Mouse (Mus musculus) forebrain, embryonic 11.5 days (tissue): ENCODE results near the gene Kmt2a. TPM values are rescaled to one million over a fixed set of nuclear protein-coding genes. Genes with fewer than 3 reads are reported as not detected.
A peak's percentile ranks its signal among the peaks of the same experiment; 100 is the strongest.

Source experiments
- ATAC-seq: fragments of 200-750 bp; cut with Nextera tagmentation; replicated peaks from 2 replicates; pipeline ENCODE4 v1.8.0; 2017; ENCODE audit warnings: moderate TSS enrichment; ENCODE audit not compliant: low FRiP score
- DNase-seq: peaks from one replicate; pipeline ENCODE4 v3.0.0-alpha.2; 2017; ENCODE audit warnings: low spot score
- H3K27ac ChIP-seq: fragments of 300-500 bp; sonication (generic); 2 replicates; pipeline ENCODE4 v1.5.1; 2014; ENCODE audit warnings: low read depth, low read length
- H3K27me3 ChIP-seq: fragments of 300-500 bp; sonication (generic); 2 replicates; pipeline ENCODE4 v1.6.1; 2014; ENCODE audit warnings: mild to moderate bottlenecking, low read length, mixed read lengths; ENCODE audit not compliant: control insufficient read depth, insufficient read depth
- H3K36me3 ChIP-seq: fragments of 300-500 bp; sonication (generic); 2 replicates; pipeline ENCODE4 v1.6.1; 2014; ENCODE audit warnings: mild to moderate bottlenecking, low read length, moderate library complexity, mixed read lengths; ENCODE audit not compliant: control insufficient read depth, insufficient read depth
- H3K4me1 ChIP-seq: fragments of 300-500 bp; sonication (generic); replicated peaks from 2 replicates; pipeline ENCODE4 v1.6.1; 2014; ENCODE audit warnings: low read length, mixed read lengths; ENCODE audit not compliant: control insufficient read depth, insufficient read depth
- H3K4me2 ChIP-seq: fragments of 300-500 bp; sonication (generic); 2 replicates; pipeline ENCODE4 v1.6.1; 2014; ENCODE audit warnings: low read depth, mild to moderate bottlenecking, low read length, moderate library complexity, mixed read lengths; ENCODE audit not compliant: severe bottlenecking
- H3K4me3 ChIP-seq: fragments of 300-500 bp; sonication (generic); 2 replicates; pipeline ENCODE4 v1.5.1; 2014; ENCODE audit warnings: low read depth, low read length
- H3K9ac ChIP-seq: fragments of 300-500 bp; sonication (generic); 2 replicates; pipeline ENCODE4 v1.6.1; 2014; ENCODE audit warnings: low read length
- H3K9me3 ChIP-seq: fragments of 300-500 bp; sonication (generic); 2 replicates; pipeline ENCODE4 v1.6.1; 2016; ENCODE audit warnings: low read length, mixed read lengths; ENCODE audit not compliant: control insufficient read depth
- WGBS: fragments of 180-500 bp; shearing (Covaris S2); extraction: QIAGEN DNeasy Blood & Tissue Kit; methylation state at CpG from one replicate; pipeline ENCODE4 v1.1.7; 2014; 5-methylcytosine and 5-hydroxymethylcytosine counted together
- polyA plus RNA-seq: library from polyadenylated mRNA; unstranded; fragments of >200 nt; fragmentation: Nextera tagmentation; extraction: Ambion mirVana; gene quantifications from 2 replicates; pipeline ENCODE4 v1.2.1, GENCODE M21; 2014

Kmt2a gene
- polyA plus RNA-seq, 1 experiment from 2014 or later: 23.2 TPM

DNA sequence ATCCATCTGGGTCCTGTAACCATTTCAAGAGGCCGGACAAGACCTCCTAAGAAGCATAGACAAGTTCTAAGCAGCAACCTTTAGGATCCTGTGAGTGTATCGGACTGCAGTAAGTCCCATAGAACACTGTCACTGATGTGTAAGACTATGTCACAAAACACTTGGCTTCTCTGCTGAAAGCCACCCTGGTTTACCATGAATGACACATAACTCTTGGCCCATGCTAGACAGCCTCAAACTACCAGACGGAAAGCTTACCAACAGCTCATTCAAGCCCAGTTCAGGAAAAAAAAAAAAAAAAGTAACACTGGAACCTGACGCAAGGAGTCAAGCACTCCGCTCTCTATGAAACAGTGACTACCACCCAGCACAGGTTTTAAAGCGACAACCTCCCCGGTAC lies 3.4 kb downstream of the Kmt2a start:
- DNase-seq (no peak), ATAC-seq (no peak)
- Histone ChIP-seq H3K4me2 (no peak overlapping the region), H3K36me3 (no peaks in the 10 kb centered on the region; the same call in 1 of the 2 replicates), H3K27me3 (no peaks in the 10 kb centered on the region), H3K9me3 (no peaks in the 10 kb centered on the region), H3K4me3 (no peak overlapping the region), H3K27ac (no peak overlapping the region), H3K4me1 (peaks cover 17% of the 10 kb centered on the region; the same call in 1 of the 2 replicates), H3K9ac (no peak overlapping the region)
- WGBS: 94% methylated on average over 7 of the region's 7 CpGs

DNA sequence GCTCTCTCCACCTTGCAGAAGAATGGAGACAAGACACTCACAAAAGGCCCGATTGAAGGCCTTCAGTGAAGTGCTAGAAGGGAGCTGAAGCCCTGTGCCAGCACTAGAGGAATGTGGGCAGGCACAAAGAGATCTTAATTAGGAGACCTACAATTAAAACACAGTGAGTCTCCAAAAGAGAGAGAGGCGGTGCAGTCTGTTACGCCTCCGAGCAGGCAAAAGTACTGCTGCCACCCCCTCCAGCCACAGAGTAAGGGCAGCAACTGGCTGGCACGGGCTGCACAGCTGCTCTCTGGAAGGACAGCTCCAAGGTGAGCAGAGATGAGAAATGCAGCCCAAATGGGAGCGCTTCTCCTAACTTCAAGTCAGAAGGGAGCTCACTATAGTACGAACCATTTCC lies 5.6 kb downstream of the Kmt2a start:
- H3K9ac ChIP-seq: no peak overlapping the region
- no peak for DNase-seq
- no peak for ATAC-seq
- no peaks in the 10 kb centered on the region; the same call in 1 of the 2 replicates for H3K36me3 ChIP-seq
- no peak overlapping the region for H3K27ac ChIP-seq
- WGBS: 36% methylated on average over 7 of the region's 7 CpGs
- H3K27me3 ChIP-seq: no peaks in the 10 kb centered on the region
- H3K9me3 ChIP-seq: no peaks in the 10 kb centered on the region
- H3K4me1 ChIP-seq: peaks cover 17% of the 10 kb centered on the region; the same call in 1 of the 2 replicates
- H3K4me3 ChIP-seq: no peak overlapping the region
- H3K4me2 ChIP-seq: peak overlapping the region; percentile 18

- Histone ChIP-seq H3K36me3 (no peaks in the 10 kb centered on the region; the same call in 1 of the 2 replicates), H3K27me3 (no peaks in the 10 kb centered on the region), H3K4me3 (no peak overlapping the region), H3K4me2 (no peak overlapping the region), H3K9me3 (no peaks in the 10 kb centered on the region), H3K27ac (no peak overlapping the region), H3K9ac (no peak overlapping the region), H3K4me1 (peaks cover 12% of the 10 kb centered on the region; the same call in 1 of the 2 replicates)
- DNase-seq (no peak), ATAC-seq (no peak)
These were observed 6.9 kb downstream of the Kmt2a start for GRCm38 (mm10) chr9:44874198-44874597.

DNA sequence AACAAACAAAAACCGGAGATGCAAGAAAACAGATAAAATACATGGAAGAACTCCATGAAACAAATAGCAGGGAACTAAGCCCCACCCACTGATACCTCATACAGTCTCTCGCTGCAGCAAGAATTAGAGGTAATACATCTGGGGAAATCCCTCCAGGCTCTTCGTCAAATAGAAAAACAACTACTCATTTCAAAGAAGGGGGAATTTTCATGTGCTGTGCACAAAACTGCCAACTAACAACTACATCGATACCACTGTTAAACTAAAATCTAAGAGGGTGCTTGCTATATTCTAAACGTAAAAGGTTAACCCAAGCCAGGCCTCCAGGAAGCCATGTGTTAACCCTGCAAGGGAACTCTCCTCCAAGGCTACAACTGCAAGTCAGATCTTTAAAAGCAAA lies 7.4 kb downstream of the Kmt2a start:
- DNase-seq (no peak), ATAC-seq (no peak)
- no peak overlapping the region for H3K4me3 ChIP-seq
- WGBS: 78% methylated on average over 5 of the region's 5 CpGs
- no peaks in the 10 kb centered on the region for H3K9me3 ChIP-seq
- H3K27ac ChIP-seq: no peak overlapping the region
- H3K36me3 ChIP-seq: no peaks in the 10 kb centered on the region; the same call in 1 of the 2 replicates
- H3K9ac ChIP-seq: no peak overlapping the region
- H3K27me3 ChIP-seq: no peaks in the 10 kb centered on the region
- peaks cover 7% of the 10 kb centered on the region; the same call in 1 of the 2 replicates for H3K4me1 ChIP-seq
- H3K4me2 ChIP-seq: no peak overlapping the region

DNA sequence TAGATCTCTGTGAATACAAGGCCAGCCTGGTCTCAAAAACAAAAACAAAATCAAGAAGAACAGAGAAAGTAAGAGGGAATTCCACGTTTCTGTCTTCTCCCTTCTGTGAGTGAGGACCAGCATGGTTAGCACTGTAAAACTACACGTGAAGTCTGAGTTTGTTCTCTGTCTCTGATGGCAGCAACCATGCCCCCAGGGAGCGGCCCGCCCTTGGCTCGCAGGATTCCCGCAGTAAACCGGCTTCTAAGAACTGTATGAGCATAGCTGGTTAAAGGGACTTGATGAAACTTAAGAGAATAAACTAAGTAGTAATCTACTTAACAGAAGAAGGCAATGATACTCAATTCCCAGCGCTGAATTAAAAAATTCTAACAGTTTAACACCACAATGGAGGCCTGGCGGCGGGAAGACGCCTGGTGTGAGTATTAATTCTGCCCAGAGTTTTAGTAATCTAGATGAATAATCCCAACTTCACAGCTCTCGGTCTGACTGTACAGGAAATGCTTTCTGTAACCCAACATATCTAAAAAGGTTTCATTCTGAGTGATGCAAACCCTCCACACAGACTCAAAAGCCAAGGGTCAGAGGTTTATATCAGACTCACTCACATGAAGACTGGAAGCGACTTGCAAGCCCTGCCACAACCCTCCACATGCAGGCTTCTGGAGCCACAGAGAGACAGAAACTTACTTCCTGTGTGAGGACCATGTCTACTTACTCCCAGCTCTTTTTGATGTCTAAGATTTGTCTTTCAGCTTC lies 12.6 kb downstream of the Kmt2a start:
- DNase-seq (no peak), ATAC-seq (no peak)
- H3K36me3 ChIP-seq: no peaks in the 10 kb centered on the region; the same call in 1 of the 2 replicates
- H3K9ac ChIP-seq: no peak overlapping the region
- H3K9me3 ChIP-seq: no peaks in the 10 kb centered on the region
- H3K27me3 ChIP-seq: no peaks in the 10 kb centered on the region
- H3K27ac ChIP-seq: no peak overlapping the region
- H3K4me3 ChIP-seq: no peak overlapping the region
- H3K4me1 ChIP-seq: peaks cover 4% of the 10 kb centered on the region; the same call in 1 of the 2 replicates
- 87% methylated on average over 13 of the region's 13 CpGs for WGBS
- H3K4me2 ChIP-seq: no peak overlapping the region

GRCm38 (mm10) chr9:44867664-44868063 lies 13.4 kb downstream of the Kmt2a start:
- Histone ChIP-seq H3K27me3 (no peaks in the 10 kb centered on the region), H3K4me3 (no peak overlapping the region), H3K9me3 (no peaks in the 10 kb centered on the region), H3K4me1 (peaks cover 4% of the 10 kb centered on the region; the same call in 1 of the 2 replicates), H3K9ac (no peak overlapping the region), H3K27ac (no peak overlapping the region), H3K4me2 (no peak overlapping the region), H3K36me3 (no peaks in the 10 kb centered on the region; the same call in 1 of the 2 replicates)
- DNase-seq (no peak), ATAC-seq (no peak)
- WGBS: 95% methylated on average over 3 of the region's 3 CpGs

GRCm38 (mm10) chr9:44866501-44867240 lies 14.4 kb downstream of the Kmt2a start:
- no peak overlapping the region for H3K4me2 ChIP-seq
- no peak overlapping the region for H3K4me3 ChIP-seq
- WGBS: 66% methylated on average over 9 of the region's 9 CpGs
- H3K27me3 ChIP-seq: no peaks in the 10 kb centered on the region
- no peaks in the 10 kb centered on the region; the same call in 1 of the 2 replicates for H3K36me3 ChIP-seq
- H3K27ac ChIP-seq: no peak overlapping the region
- no peak for DNase-seq
- H3K9me3 ChIP-seq: no peaks in the 10 kb centered on the region
- no peak overlapping the region for H3K9ac ChIP-seq
- no peak for ATAC-seq
- peaks cover 4% of the 10 kb centered on the region; the same call in 1 of the 2 replicates for H3K4me1 ChIP-seq

GRCm38 (mm10) chr9:44861121-44861520 lies 20.0 kb downstream of the Kmt2a start:
- H3K27ac ChIP-seq: no peak overlapping the region
- no peak for DNase-seq
- no peaks in the 10 kb centered on the region; the same call in 1 of the 2 replicates for H3K9me3 ChIP-seq

More at GRCm38 (mm10) chr9:44861121-44861520, 20.0 kb downstream of the Kmt2a start:
- H3K4me1 ChIP-seq: no peaks in the 10 kb centered on the region
- H3K4me3 ChIP-seq: no peak overlapping the region
- no peak for ATAC-seq
- no peaks in the 10 kb centered on the region for H3K27me3 ChIP-seq
- peaks cover 2% of the 10 kb centered on the region; the same call in 1 of the 2 replicates for H3K36me3 ChIP-seq
- H3K9ac ChIP-seq: no peak overlapping the region
- no peak overlapping the region for H3K4me2 ChIP-seq
